8 mouse cellular contexts compared by ENCODE assay signal in genomic region chr11:33992938-33993337, GRCm38 (mm10). TPM values are rescaled to one million over a fixed set of nuclear protein-coding genes. Genes with fewer than 3 reads are reported as not detected.
DNase-seq lines count a peak whose midpoint lies in the region; ATAC-seq lines count a peak whose summit lies in the region.

Gene Kcnip1 (minus strand): TSS chr11:33993152.

- no peak for DNase-seq in lung, postnatal 36 days
- DNase-seq in embryonic facial prominence, embryonic 10.5 days (ENCODE audit: low spot score), result peak; percentile 20
- DNase-seq in hindbrain, embryonic 10.5 days (ENCODE audit: low spot score), result no peak
- DNase-seq in c-Kit-positive CD71-positive TER-119-positive erythroid progenitor cells, embryonic 14.5 days (ENCODE audit: low spot score), result no peak
- no peak for DNase-seq in natural killer cell, adult 2 months (ENCODE audit: low spot score in 2 of 2)
- no peak for DNase-seq in frontal cortex, postnatal 36 days (ENCODE audit: low spot score in 2 of 2)

- H3K4me3 ChIP-seq in lung, embryonic 15.5 days, result no peak within 1 kb of the TSS
- peak within 1 kb of the TSS; percentile 19; the same call in 1 of the 2 replicates for H3K4me3 ChIP-seq in embryonic facial prominence, embryonic 10.5 days
- no peak within 1 kb of the TSS for H3K4me3 ChIP-seq in hindbrain, embryonic 10.5 days
- peak within 1 kb of the TSS; percentile 10; the same call in 1 of the 2 replicates for H3K4me3 ChIP-seq in limb, embryonic 15.5 days

- H3K4me1 ChIP-seq in lung, embryonic 15.5 days, result 0 out of 2 replicates have a peak, but pooled peaks cover 4% of the 10 kb centered on the region
- peaks cover 15% of the 10 kb centered on the region for H3K4me1 ChIP-seq in embryonic facial prominence, embryonic 10.5 days
- peaks cover 18% of the 10 kb centered on the region for H3K4me1 ChIP-seq in hindbrain, embryonic 10.5 days (replicated peaks)
- H3K4me1 ChIP-seq in limb, embryonic 15.5 days, result peaks cover 11% of the 10 kb centered on the region

- H3K36me3 ChIP-seq in lung, embryonic 15.5 days, result no peaks in the 10 kb centered on the region
- no peaks in the 10 kb centered on the region for H3K36me3 ChIP-seq in embryonic facial prominence, embryonic 10.5 days (replicated peaks)
- no peaks in the 10 kb centered on the region for H3K36me3 ChIP-seq in hindbrain, embryonic 10.5 days
- no peaks in the 10 kb centered on the region for H3K36me3 ChIP-seq in limb, embryonic 15.5 days

- no peak for ATAC-seq in lung, embryonic 15.5 days (ENCODE audit: borderline replicate concordance, extremely low read depth, low FRiP score, low TSS enrichment)
- no peak for ATAC-seq in limb, embryonic 15.5 days (ENCODE audit: insufficient number of reproducible peaks, low FRiP score, low TSS enrichment, low read depth)

- no peak within 1 kb of the TSS for H3K9ac ChIP-seq in lung, embryonic 15.5 days
- H3K9ac ChIP-seq in limb, embryonic 15.5 days, result 0 out of 2 replicates have a peak within 1 kb of the TSS, but pooled peaks have one; percentile 4

- no peak within 1 kb of the TSS for H3K27ac ChIP-seq in lung, embryonic 15.5 days
- no peak within 1 kb of the TSS for H3K27ac ChIP-seq in embryonic facial prominence, embryonic 10.5 days (replicated peaks)
- peak within 1 kb of the TSS; percentile 24; the same call in 1 of the 2 replicates for H3K27ac ChIP-seq in hindbrain, embryonic 10.5 days
- no peak within 1 kb of the TSS for H3K27ac ChIP-seq in limb, embryonic 15.5 days

- H3K9me3 ChIP-seq in lung, embryonic 15.5 days, result no peaks in the 10 kb centered on the region
- H3K9me3 ChIP-seq in embryonic facial prominence, embryonic 10.5 days, result no peaks in the 10 kb centered on the region
- H3K9me3 ChIP-seq in hindbrain, embryonic 10.5 days, result no peaks in the 10 kb centered on the region
- H3K9me3 ChIP-seq in limb, embryonic 15.5 days, result no peaks in the 10 kb centered on the region

- 16% methylated on average over 12 of the region's 12 CpGs for WGBS in lung, embryonic 15.5 days
- 24% methylated on average over 12 of the region's 12 CpGs for WGBS in embryonic facial prominence, embryonic 10.5 days
- WGBS in hindbrain, embryonic 10.5 days, result 28% methylated on average over 12 of the region's 12 CpGs
- WGBS in limb, embryonic 15.5 days, result 13% methylated on average over 12 of the region's 12 CpGs

- peak within 1 kb of the TSS; percentile 18; the same call in 1 of the 2 replicates for H3K4me2 ChIP-seq in lung, embryonic 15.5 days
- peak within 1 kb of the TSS; percentile 37 for H3K4me2 ChIP-seq in limb, embryonic 15.5 days

- H3K27me3 ChIP-seq in lung, embryonic 15.5 days, result peaks cover 3% of the 10 kb centered on the region; the same call in 1 of the 2 replicates
- peaks cover 22% of the 10 kb centered on the region for H3K27me3 ChIP-seq in embryonic facial prominence, embryonic 10.5 days (replicated peaks; ENCODE audit: low read depth, poor library complexity, severe bottlenecking)
- H3K27me3 ChIP-seq in hindbrain, embryonic 10.5 days (ENCODE audit: insufficient read depth, poor library complexity, severe bottlenecking), result peaks cover 9% of the 10 kb centered on the region; the same call in 1 of the 2 replicates
- H3K27me3 ChIP-seq in limb, embryonic 15.5 days, result peaks cover 12% of the 10 kb centered on the region; the same call in 1 of the 2 replicates

RNA-seq across cellular contexts. Expression of gene Kcnip1, which starts in this region (rescaled TPM):
- 0.57 and 0.70 TPM in 2 replicates for polyA plus RNA-seq in lung, embryonic 15.5 days (2015; fragmentation: Nextera tagmentation; extraction: Ambion mirVana)
- polyA plus RNA-seq in embryonic facial prominence, embryonic 10.5 days (2016; fragmentation: Nextera tagmentation; extraction: Ambion mirVana), result 1.5 and 2.0 TPM in 2 replicates
- polyA plus RNA-seq in hindbrain, embryonic 10.5 days (2016; fragmentation: Nextera tagmentation; extraction: Ambion mirVana), result 6.1 and 9.5 TPM in 2 replicates
- polyA plus RNA-seq in limb, embryonic 15.5 days (2015; fragmentation: Nextera tagmentation; extraction: Ambion mirVana), result 3.4 and 4.3 TPM in 2 replicates

Comparison
In these comparisons a context has a peak if more than half of its experiments do, and no peak if none do; other contexts are left out.
1. H3K4me3 ChIP-seq: peak in embryonic facial prominence, embryonic 10.5 days (single experiment) and limb, embryonic 15.5 days (single experiment); none in lung, embryonic 15.5 days (single experiment) and hindbrain, embryonic 10.5 days (single experiment).